Mouse (Mus musculus): ENCODE measurements around the gene Vmn1r121. TPM values are rescaled to one million over a fixed set of nuclear protein-coding genes. Genes with fewer than 3 reads are reported as not detected.
"Not testable (repeated sequence)": the region's sequence is repeated elsewhere in the genome, so short reads cannot be mapped to it uniquely, and the experiment has no call there.

Gene Vmn1r121
- polyA plus RNA-seq (2012; ENCODE audit: insufficient read depth, low replicate concordance), result not detected in 2 replicates

- H3K4me1 ChIP-seq; H3K36me3 ChIP-seq (replicated peaks; ENCODE audit: low read length); H3K27me3 ChIP-seq (replicated peaks); H3K4me3 ChIP-seq (replicated peaks); H3K9me3 ChIP-seq: not testable (repeated sequence)
Measured at GRCm38 (mm10) chr7:21098413-21098812, at the start of gene Vmn1r121. Gene Vmn1r121, minus strand, starts transcription at chr7:21098513.

- H3K27me3 ChIP-seq (replicated peaks); H3K9me3 ChIP-seq; H3K4me1 ChIP-seq; H3K4me3 ChIP-seq (replicated peaks); H3K36me3 ChIP-seq (replicated peaks; ENCODE audit: low read length): not testable (repeated sequence)
Measured at GRCm38 (mm10) chr7:21134028-21134427, 35.7 kb upstream of the Vmn1r121 start, which contains the start of gene Vmn1r122. Gene Vmn1r122, minus strand, starts transcription at chr7:21134128.

DNA sequence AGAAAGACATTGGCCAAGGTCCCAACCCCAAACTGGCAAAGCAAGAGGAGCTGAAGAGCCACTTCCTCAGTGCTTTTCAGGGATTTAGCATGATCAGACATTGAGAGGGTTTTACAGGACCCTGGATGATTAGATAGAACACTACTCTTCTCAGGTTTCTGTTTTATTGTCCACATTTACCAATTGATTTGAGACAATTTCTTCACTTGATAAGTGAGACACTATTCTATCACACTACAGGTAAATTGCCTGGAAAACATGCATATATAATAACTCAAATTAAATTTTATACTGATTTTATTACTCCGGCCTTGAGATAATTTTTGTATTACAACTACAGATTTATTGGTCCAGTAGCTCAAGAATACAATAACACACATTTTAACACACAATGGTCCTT lies 44.6 kb downstream of the Vmn1r121 start, which contains the start of gene Vmn1r120:
Gene Vmn1r120 (minus strand): TSS at position 101 of the 400 bp plus-strand sequence.
- not testable (repeated sequence) for H3K4me3 ChIP-seq (replicated peaks); H3K27me3 ChIP-seq (replicated peaks); H3K4me1 ChIP-seq; H3K9me3 ChIP-seq; H3K36me3 ChIP-seq (replicated peaks; ENCODE audit: low read length)

Other genes with a start within 250 kb of the Vmn1r121 start
- not detected in 2 replicates for gene Vmn1r116, start 226.3 kb downstream of the Vmn1r121 start, polyA plus RNA-seq (2012; ENCODE audit: insufficient read depth, low replicate concordance)
- not detected in 2 replicates for gene Vmn1r117, start 214.4 kb downstream of the Vmn1r121 start, polyA plus RNA-seq (2012; ENCODE audit: insufficient read depth, low replicate concordance)
- gene Vmn1r118, start 186.2 kb downstream of the Vmn1r121 start, polyA plus RNA-seq (2012; ENCODE audit: insufficient read depth, low replicate concordance), result not detected in 2 replicates
- gene Vmn1r119, start 86.1 kb downstream of the Vmn1r121 start, polyA plus RNA-seq (2012; ENCODE audit: insufficient read depth, low replicate concordance), result not detected in 2 replicates
- not detected in 2 replicates for gene Vmn1r120, start 44.7 kb downstream of the Vmn1r121 start, polyA plus RNA-seq (2012; ENCODE audit: insufficient read depth, low replicate concordance)
- gene Vmn1r122, start 35.6 kb upstream of the Vmn1r121 start, polyA plus RNA-seq (2012; ENCODE audit: insufficient read depth, low replicate concordance), result not detected in 2 replicates
- not detected in 2 replicates for gene Vmn1r123, start 63.7 kb upstream of the Vmn1r121 start, polyA plus RNA-seq (2012; ENCODE audit: insufficient read depth, low replicate concordance)
- not detected in 2 replicates for gene Gm5157, start 91.9 kb upstream of the Vmn1r121 start, polyA plus RNA-seq (2012; ENCODE audit: insufficient read depth, low replicate concordance)
- not detected in 2 replicates for gene Vmn1r124, start 162.1 kb upstream of the Vmn1r121 start, polyA plus RNA-seq (2012; ENCODE audit: insufficient read depth, low replicate concordance)
- gene Vmn1r125, start 173.7 kb upstream of the Vmn1r121 start, polyA plus RNA-seq (2012; ENCODE audit: insufficient read depth, low replicate concordance), result not detected in 2 replicates
- gene Vmn1r126, start 203.0 kb upstream of the Vmn1r121 start, polyA plus RNA-seq (2012; ENCODE audit: insufficient read depth, low replicate concordance), result not detected in 2 replicates
- not detected in 2 replicates for gene Vmn1r127, start 221.3 kb upstream of the Vmn1r121 start, polyA plus RNA-seq (2012; ENCODE audit: insufficient read depth, low replicate concordance)

Data from megakaryocyte, embryonic 14.5 days (primary cell).